Mouse (Mus musculus) liver, adult 2 months (tissue): Measurements from ENCODE around the gene Tcn2. TPM values are rescaled to one million over a fixed set of nuclear protein-coding genes. Genes with fewer than 3 reads are reported as not detected.
"Not testable (repeated sequence)": the region's sequence is repeated elsewhere in the genome, so short reads cannot be mapped to it uniquely, and the experiment has no call there.

Source experiments
- DNase-seq: peaks from one replicate; pipeline ENCODE4 v3.0.0-alpha.2; 2011; ENCODE audit warnings: low read depth, low spot score; ENCODE audit errors: extremely low read depth
- H3K27ac ChIP-seq: fragments of 200-500 bp; replicated peaks from 2 replicates; pipeline ENCODE4 v1.5.1; 2012; ENCODE audit warnings: low read depth, mild to moderate bottlenecking, control low read depth, inconsistent platforms, low read length; ENCODE audit not compliant: insufficient read depth
- H3K27me3 ChIP-seq: fragments of 200-500 bp; 2 replicates; pipeline ENCODE4 v1.6.1; 2012; ENCODE audit warnings: mild to moderate bottlenecking, moderate library complexity, low read length, inconsistent platforms; ENCODE audit not compliant: control insufficient read depth, insufficient read depth
- H3K36me3 ChIP-seq: fragments of 200-500 bp; 2 replicates; pipeline ENCODE4 v1.6.1; 2012; ENCODE audit warnings: low read length, inconsistent platforms; ENCODE audit not compliant: control insufficient read depth, insufficient read depth
- H3K4me1 ChIP-seq: fragments of 200-500 bp; 2 replicates; pipeline ENCODE4 v1.6.1; 2011; ENCODE audit warnings: low read length; ENCODE audit not compliant: control insufficient read depth, insufficient read depth
- H3K4me3 ChIP-seq: fragments of 200-500 bp; 2 replicates; pipeline ENCODE4 v1.5.1; 2011; ENCODE audit warnings: low read depth, mild to moderate bottlenecking, control low read depth, low read length, moderate library complexity; ENCODE audit not compliant: insufficient read depth
- H3K79me2 ChIP-seq: fragments of 200-500 bp; 2 replicates; pipeline ENCODE4 v1.6.1; 2012; ENCODE audit warnings: inconsistent platforms, mild to moderate bottlenecking, low read length, moderate library complexity; ENCODE audit not compliant: control insufficient read depth, insufficient read depth
- H3K9ac ChIP-seq: fragments of 200-500 bp; 2 replicates; pipeline ENCODE4 v1.6.1; 2012; ENCODE audit warnings: low read depth, mild to moderate bottlenecking, control low read depth, inconsistent platforms, low read length
- CTCF ChIP-seq: fragments of 200-500 bp; IDR thresholded peaks from 2 replicates; pipeline ENCODE4 v1.5.1; 2011; ENCODE audit warnings: low read depth, low read length, control low read depth
- POLR2A ChIP-seq: fragments of 200-500 bp; IDR thresholded peaks from 2 replicates; pipeline ENCODE4 v1.6.1; 2011; ENCODE audit warnings: low read length, control low read depth; ENCODE audit not compliant: insufficient read depth; ENCODE audit errors: extremely low read depth
- WGBS: fragments of 180-500 bp; shearing (Covaris S2); methylation state at CpG from one replicate; pipeline ENCODE4 v1.1.7; 2018; 5-methylcytosine and 5-hydroxymethylcytosine counted together
- polyA plus RNA-seq: library from polyadenylated mRNA; depleted of rRNA; stranded (reverse); fragments of >200 nt; gene quantifications from 2 replicates; pipeline ENCODE4 v1.2.3, GENCODE M21; 2012
- total RNA-seq: library from RNA; depleted of rRNA; stranded (reverse); fragments of >200 nt; gene quantifications from 2 replicates; pipeline ENCODE4 v1.2.3, GENCODE M21; 2014

Tcn2 gene
- total and polyA plus RNA-seq, 2 experiments, result 101 to 211 TPM

DNA sequence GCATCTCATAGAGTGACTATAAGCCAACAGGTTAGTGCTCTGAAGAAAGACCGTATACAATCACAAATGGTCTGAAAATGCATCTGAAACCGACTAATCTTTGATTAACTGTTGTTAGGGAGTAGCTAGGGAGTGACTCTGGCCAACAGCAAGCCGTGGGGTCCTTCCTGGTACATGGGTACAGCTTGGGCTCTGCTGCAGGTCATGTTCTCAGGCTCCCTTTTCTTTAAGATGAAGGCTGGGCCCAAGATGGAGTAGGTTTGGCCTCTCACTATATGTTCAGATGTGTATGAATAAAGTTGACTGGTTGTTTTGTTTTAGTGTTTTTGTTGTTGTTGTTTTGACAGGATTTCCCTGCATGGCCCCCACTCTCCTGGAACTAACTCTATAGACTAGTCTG, 29.8 kb upstream of the Tcn2 start:
- no peak overlapping the region for H3K9ac ChIP-seq
- peaks cover 18% of the 10 kb centered on the region; the same call in 1 of the 2 replicates for H3K79me2 ChIP-seq
- no peak for DNase-seq
- TF ChIP-seq POLR2A (no peak), CTCF (no peak)
- peaks cover 12% of the 10 kb centered on the region for H3K4me1 ChIP-seq
- H3K36me3 ChIP-seq, result no peaks in the 10 kb centered on the region
- H3K4me3 ChIP-seq, result no peak overlapping the region
- no peak overlapping the region for H3K27ac ChIP-seq
- WGBS, result 80% methylated on average over 3 of the region's 3 CpGs
- no peaks in the 10 kb centered on the region for H3K27me3 ChIP-seq

DNA sequence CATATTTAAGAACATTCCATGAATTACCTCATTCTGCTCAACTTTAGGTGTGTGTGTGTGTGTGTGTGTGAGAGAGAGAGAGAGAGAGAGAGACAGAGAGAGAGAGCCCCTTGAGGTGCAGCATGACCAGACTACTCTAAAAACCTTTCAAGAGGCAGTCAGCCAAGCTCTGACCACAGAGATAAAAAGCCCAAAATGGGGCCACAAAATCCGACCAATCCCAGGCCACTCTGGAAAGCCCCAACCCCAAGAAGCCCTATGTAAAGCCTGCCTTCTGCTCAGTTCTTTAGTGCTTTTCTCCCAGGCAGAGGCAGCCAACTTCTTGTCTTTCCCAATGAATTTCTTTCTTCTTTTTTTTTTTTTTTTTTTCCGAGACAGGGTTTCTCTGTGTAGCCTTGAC, 28.9 kb upstream of the Tcn2 start:
- H3K79me2 ChIP-seq, result peaks cover 12% of the 10 kb centered on the region; the same call in 1 of the 2 replicates
- no peak overlapping the region for H3K27ac ChIP-seq
- TF ChIP-seq CTCF (no peak), POLR2A (no peak)
- H3K36me3 ChIP-seq, result no peaks in the 10 kb centered on the region
- peaks cover 12% of the 10 kb centered on the region for H3K4me1 ChIP-seq
- no peak overlapping the region for H3K4me3 ChIP-seq
- 56% methylated on average over 2 of the region's 2 CpGs for WGBS
- DNase-seq, result no peak
- no peaks in the 10 kb centered on the region for H3K27me3 ChIP-seq
- H3K9ac ChIP-seq, result no peak overlapping the region

DNA sequence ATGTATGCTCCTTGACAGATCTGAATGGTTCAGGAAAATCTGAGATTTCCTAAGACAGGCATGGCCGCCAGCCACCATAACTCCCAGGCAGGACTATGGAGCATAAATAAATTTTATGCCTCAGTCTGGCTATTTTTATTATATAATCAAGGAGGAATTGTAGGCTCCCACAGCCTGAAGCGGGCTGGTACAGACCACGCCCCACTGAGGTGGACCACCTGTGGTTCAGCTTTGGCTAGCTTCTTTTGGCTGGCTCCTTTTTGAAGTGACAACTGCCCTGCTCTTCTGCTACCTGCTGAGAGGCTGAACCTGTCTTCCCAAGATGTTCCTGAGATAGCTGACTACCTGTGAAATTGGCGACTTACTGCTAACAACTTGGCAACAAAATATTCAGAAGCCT, 23.4 kb upstream of the Tcn2 start:
- not testable (repeated sequence) for H3K36me3 ChIP-seq, H3K9ac ChIP-seq, H3K4me1 ChIP-seq, H3K27ac ChIP-seq, H3K4me3 ChIP-seq, H3K79me2 ChIP-seq, DNase-seq, H3K27me3 ChIP-seq
- 88% methylated on average over 4 of the region's 4 CpGs for WGBS

DNA sequence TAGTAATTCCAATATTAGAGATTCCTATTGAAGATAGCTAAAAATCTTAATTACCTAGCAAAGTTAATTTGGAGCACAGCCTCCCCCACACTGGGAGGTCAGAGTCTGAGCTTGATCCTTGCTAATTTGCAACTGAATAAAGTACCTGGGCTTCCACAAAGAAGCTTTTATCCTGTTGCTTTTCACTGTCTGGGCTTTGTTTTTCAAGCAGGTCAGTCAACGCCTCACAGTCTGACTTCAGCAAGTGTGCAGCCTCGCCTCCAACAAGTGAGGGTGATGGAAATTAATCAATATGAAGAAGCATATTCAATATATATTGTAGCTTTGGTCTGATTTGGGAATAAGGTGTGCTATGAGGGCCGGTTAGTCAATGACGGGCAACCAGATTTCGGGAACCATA, 22.9 kb upstream of the Tcn2 start:
- H3K27me3 ChIP-seq, H3K36me3 ChIP-seq, H3K4me1 ChIP-seq, H3K27ac ChIP-seq, H3K9ac ChIP-seq, H3K4me3 ChIP-seq, DNase-seq, H3K79me2 ChIP-seq: not testable (repeated sequence)
- 88% methylated on average over 5 of the region's 5 CpGs for WGBS

DNA sequence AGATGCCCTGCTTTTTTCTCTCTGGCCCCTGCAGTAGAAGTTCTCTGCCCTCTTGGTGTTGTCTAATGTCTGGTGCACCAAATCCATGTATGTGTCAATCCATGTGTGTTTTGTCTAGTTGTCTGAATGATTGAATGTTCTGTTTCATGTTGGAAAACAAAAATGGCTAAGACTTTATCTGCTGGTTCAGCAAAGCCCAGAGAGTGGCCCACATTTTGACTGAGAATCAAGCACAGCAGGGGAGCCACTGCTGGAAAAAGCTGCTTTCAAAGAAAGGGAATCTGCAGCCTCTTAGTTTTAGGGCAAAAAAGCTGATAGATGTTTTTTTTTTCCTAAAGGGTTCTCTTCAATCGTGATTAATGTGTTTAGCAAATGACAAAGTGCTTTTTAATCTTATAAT, 14.4 kb upstream of the Tcn2 start:
- H3K4me1 ChIP-seq, result no peaks in the 10 kb centered on the region
- no peak overlapping the region for H3K4me3 ChIP-seq
- H3K27me3 ChIP-seq, result no peaks in the 10 kb centered on the region
- H3K27ac ChIP-seq, result no peak overlapping the region
- WGBS, result 22% methylated on average over 1 of the region's 1 CpGs
- H3K79me2 ChIP-seq, result no peaks in the 10 kb centered on the region
- H3K36me3 ChIP-seq, result no peaks in the 10 kb centered on the region
- DNase-seq, result no peak
- no peak overlapping the region for H3K9ac ChIP-seq
- TF ChIP-seq CTCF (no peak), POLR2A (no peak)

DNA sequence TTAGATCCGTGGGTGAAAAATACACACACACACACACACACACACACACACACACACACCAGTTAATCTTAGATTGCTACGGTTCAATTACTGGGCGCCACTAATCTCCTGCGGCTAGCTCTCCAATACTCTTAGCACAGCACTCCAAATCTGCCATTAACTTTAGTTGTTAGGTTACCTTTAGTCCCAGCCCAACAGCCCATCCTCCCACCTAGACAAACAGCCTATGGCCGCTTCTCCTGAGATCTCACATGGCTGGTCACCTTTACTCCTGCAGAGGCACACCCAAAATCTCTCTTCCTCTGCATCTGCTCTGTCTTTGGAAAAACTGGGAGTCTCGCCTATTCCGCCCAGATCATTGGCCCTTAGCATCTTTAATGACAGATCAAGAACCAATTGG, 9.4 kb upstream of the Tcn2 start:
- WGBS, result 93% methylated on average over 7 of the region's 7 CpGs
- H3K79me2 ChIP-seq, result no peaks in the 10 kb centered on the region
- no peak overlapping the region for H3K9ac ChIP-seq
- no peak for TF ChIP-seq CTCF
- no peak for TF ChIP-seq POLR2A
- H3K27me3 ChIP-seq, result no peaks in the 10 kb centered on the region
- no peak overlapping the region for H3K4me3 ChIP-seq
- no peak overlapping the region for H3K27ac ChIP-seq
- no peaks in the 10 kb centered on the region for H3K4me1 ChIP-seq
- H3K36me3 ChIP-seq, result no peaks in the 10 kb centered on the region
- DNase-seq, result no peak
